Mouse (Mus musculus) C2C12 (cell line): ENCODE measurements around the gene Pou4f2. TPM values are rescaled to one million over a fixed set of nuclear protein-coding genes. Genes with fewer than 3 reads are reported as not detected.

ENCODE experiments used
- H3K27me3 ChIP-seq: one replicate; pipeline ENCODE4 v1.6.1; 2011; ENCODE audit not compliant: control insufficient read depth, insufficient read depth, insufficient read length
- H3K36me3 ChIP-seq: one replicate; pipeline ENCODE4 v1.6.1; 2011; ENCODE audit not compliant: control insufficient read depth, insufficient read depth
- H3K4me3 ChIP-seq: one replicate; pipeline ENCODE4 v1.5.1; 2011; ENCODE audit warnings: mild to moderate bottlenecking, control low read depth; ENCODE audit not compliant: poor library complexity, insufficient read depth, severe bottlenecking
- H3K79me2 ChIP-seq: one replicate; pipeline ENCODE4 v1.6.1; 2011; ENCODE audit not compliant: control insufficient read depth, insufficient read depth
- H3K79me3 ChIP-seq: one replicate; pipeline ENCODE4 v1.6.1; 2011; ENCODE audit warnings: low read depth, control low read depth
- H3ac ChIP-seq: one replicate; pipeline ENCODE3; 2011; ENCODE audit warnings: low read depth; ENCODE audit not compliant: control insufficient read depth, insufficient read length
- CEBPB ChIP-seq: IDR thresholded peaks from one replicate; pipeline ENCODE4 v1.6.1; 2011; ENCODE audit warnings: low read depth, mild to moderate bottlenecking, control low read depth, moderate library complexity
- CTCF ChIP-seq: IDR thresholded peaks from one replicate; pipeline ENCODE4 v1.5.1; 2011; ENCODE audit not compliant: control insufficient read depth, insufficient read depth, insufficient read length
- FOSL1 ChIP-seq: IDR thresholded peaks from one replicate; pipeline ENCODE4 v1.8.0; 2011; ENCODE audit warnings: mild to moderate bottlenecking, low read length; ENCODE audit not compliant: poor library complexity, insufficient read depth, severe bottlenecking
- MAX ChIP-seq: IDR thresholded peaks from one replicate; pipeline ENCODE4 v1.6.1; 2011; ENCODE audit warnings: mild to moderate bottlenecking, control low read depth
- MYOD1 ChIP-seq: IDR thresholded peaks from one replicate; pipeline ENCODE4 v1.6.1; 2011; ENCODE audit warnings: low read depth; ENCODE audit not compliant: control insufficient read depth, insufficient read length
- MYOG ChIP-seq: IDR thresholded peaks from one replicate; pipeline ENCODE4 v1.6.1; 2011; ENCODE audit not compliant: control insufficient read depth, insufficient read length; ENCODE audit errors: extremely low read depth
- USF1 ChIP-seq: IDR thresholded peaks from one replicate; pipeline ENCODE4 v1.6.1; 2011; ENCODE audit warnings: low read depth, mild to moderate bottlenecking, control low read depth, moderate library complexity
- long read RNA-seq, 2 experiments: library from polyadenylated mRNA; unstranded; transcript quantifications; one replicate each; pipeline ENCODE4 v2.0.0; 2019 to 2020
- polyA plus RNA-seq: library from polyadenylated mRNA; unstranded; fragments of >200 nt; fragmentation: generic; extraction: Trizol; gene quantifications from one replicate; pipeline ENCODE4 v1.2.1, GENCODE M21; 2012; ENCODE audit warnings: missing spikeins

The Pou4f2 gene
- not detected for polyA plus RNA-seq
- long read RNA-seq, experiment 1: 0 reads
- long read RNA-seq, experiment 2: 0 reads

- no peaks in the 10 kb centered on the region for H3K36me3 ChIP-seq
- no peak within 1 kb of the TSS for H3ac ChIP-seq
- H3K79me2 ChIP-seq: no peaks in the 10 kb centered on the region
- H3K27me3 ChIP-seq: peaks cover 43% of the 10 kb centered on the region
- TF ChIP-seq FOSL1 (no peak), MAX (no peak), MYOD1 (no peak), CTCF (no peak), MYOG (no peak), USF1 (no peak), CEBPB (no peak)
- H3K79me3 ChIP-seq: no peaks in the 10 kb centered on the region
- no peak within 1 kb of the TSS for H3K4me3 ChIP-seq
Observed at GRCm38 (mm10) chr8:78436071-78436651, at the start of gene Pou4f2. Pou4f2 (minus strand) TSS chr8:78436645.

- no peak for TF ChIP-seq MYOD1
- no peak for TF ChIP-seq MAX
- TF ChIP-seq CTCF: no peak
- no peak for TF ChIP-seq FOSL1
- no peak for TF ChIP-seq MYOG
- TF ChIP-seq USF1: no peak
- TF ChIP-seq CEBPB: no peak
- Histone ChIP-seq H3K27me3 (peaks cover 3% of the 10 kb centered on the region), H3K4me3 (no peak overlapping the region), H3K36me3 (no peaks in the 10 kb centered on the region), H3ac (no peak overlapping the region), H3K79me2 (no peaks in the 10 kb centered on the region), H3K79me3 (no peaks in the 10 kb centered on the region)
Observed at GRCm38 (mm10) chr8:78477051-78477829, 40.8 kb upstream of the Pou4f2 start.

DNA sequence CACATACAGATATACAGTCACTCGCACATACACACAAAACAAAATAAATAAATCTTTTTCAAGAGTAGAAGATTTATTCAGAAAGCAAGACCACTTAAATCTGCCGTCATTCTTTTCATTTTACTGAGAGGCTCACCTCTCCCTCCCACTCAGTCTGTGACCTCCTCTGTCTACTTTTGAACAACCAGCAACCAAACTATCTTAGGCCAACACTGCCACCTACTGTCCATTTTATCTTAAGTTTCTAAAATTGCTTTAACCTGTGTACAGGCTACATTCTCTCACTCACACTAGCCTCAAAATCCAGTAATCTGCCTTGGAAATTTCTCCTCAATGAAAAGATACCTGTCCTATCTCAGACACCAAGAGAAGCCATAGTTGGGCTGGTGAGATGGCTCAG, 31.4 kb upstream of the Pou4f2 start:
- TF ChIP-seq FOSL1 (no peak), USF1 (no peak), CEBPB (no peak), CTCF (no peak), MYOG (no peak), MAX (no peak), MYOD1 (no peak)
- Histone ChIP-seq H3ac (no peak overlapping the region), H3K36me3 (no peaks in the 10 kb centered on the region), H3K4me3 (no peak overlapping the region), H3K79me2 (no peaks in the 10 kb centered on the region), H3K27me3 (no peaks in the 10 kb centered on the region), H3K79me3 (no peaks in the 10 kb centered on the region)

DNA sequence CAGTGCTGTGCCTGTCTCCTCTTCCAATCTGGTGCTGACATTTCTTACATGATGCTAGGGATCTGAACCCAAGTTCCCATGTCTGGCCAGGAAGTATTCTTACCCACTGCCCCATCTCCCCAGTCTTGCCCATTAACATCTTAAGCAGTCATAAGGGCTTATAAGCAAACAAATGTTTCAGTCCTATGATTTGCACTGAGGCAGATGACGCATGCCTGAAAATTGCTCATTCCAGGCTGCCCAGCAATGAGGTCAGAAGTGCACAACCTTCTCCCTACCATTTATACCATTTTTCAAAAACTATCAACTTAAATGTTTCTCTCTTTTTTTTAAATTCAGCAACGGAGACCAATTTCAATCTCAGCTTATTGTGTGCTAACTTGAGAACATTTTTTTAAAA, 27.5 kb upstream of the Pou4f2 start:
- TF ChIP-seq MAX: no peak
- no peak for TF ChIP-seq MYOG
- no peak for TF ChIP-seq CTCF
- no peak for TF ChIP-seq USF1
- TF ChIP-seq FOSL1: no peak
- no peak for TF ChIP-seq MYOD1
- no peak for TF ChIP-seq CEBPB
- Histone ChIP-seq H3K4me3 (no peak overlapping the region), H3K79me3 (no peaks in the 10 kb centered on the region), H3K27me3 (no peaks in the 10 kb centered on the region), H3ac (no peak overlapping the region), H3K79me2 (no peaks in the 10 kb centered on the region), H3K36me3 (no peaks in the 10 kb centered on the region)

DNA sequence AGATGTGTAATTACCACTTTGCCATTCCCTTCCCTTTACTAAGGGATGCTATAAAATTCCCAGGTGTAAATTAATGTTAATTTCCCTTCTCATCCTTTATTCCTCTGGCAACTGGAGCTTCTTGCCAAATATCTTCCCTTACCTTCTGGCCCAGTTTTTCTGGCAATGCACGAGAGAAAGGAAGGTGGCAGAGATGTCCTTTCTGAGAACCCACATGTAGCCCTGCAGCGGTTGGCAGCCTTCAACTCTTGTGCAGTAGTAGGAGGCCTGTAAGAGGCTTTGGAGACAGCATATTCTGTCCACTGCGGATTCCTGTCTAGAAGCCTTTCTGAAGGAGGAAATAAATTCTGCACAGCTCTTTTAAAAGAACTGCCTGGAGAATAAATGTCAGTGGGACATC, 20.0 kb upstream of the Pou4f2 start:
- Histone ChIP-seq H3K4me3 (no peak overlapping the region), H3K27me3 (no peaks in the 10 kb centered on the region), H3K79me2 (no peaks in the 10 kb centered on the region), H3K79me3 (no peaks in the 10 kb centered on the region), H3ac (no peak overlapping the region), H3K36me3 (no peaks in the 10 kb centered on the region)
- no peak for TF ChIP-seq MYOG
- no peak for TF ChIP-seq FOSL1
- TF ChIP-seq MYOD1: no peak
- no peak for TF ChIP-seq MAX
- no peak for TF ChIP-seq CTCF
- no peak for TF ChIP-seq USF1
- no peak for TF ChIP-seq CEBPB
